Mouse (Mus musculus) MEL (cell line): Measurements from ENCODE around the gene Thsd1.

Experiments
- CTCF ChIP-seq, 3 experiments: IDR thresholded peaks in 2 of 3; conservative IDR thresholded peaks in 1 of 3; 2 replicates each; pipeline ENCODE4 v1.5.1; 2011 to 2012; ENCODE audit warnings: low read length in 3 of 3, low read depth in 2 of 3, mild to moderate bottlenecking in 2 of 3, improper control_type of control experiment in 1 of 3, inconsistent platforms in 1 of 3, mixed read lengths in 1 of 3, moderate library complexity in 1 of 3; ENCODE audit not compliant: control insufficient read depth in 1 of 3, insufficient read depth in 1 of 3, poor library complexity in 1 of 3, severe bottlenecking in 1 of 3
- E2F4 ChIP-seq: IDR thresholded peaks from 2 replicates; pipeline ENCODE4 v1.6.1; 2011; ENCODE audit warnings: low read depth, low read length, improper control_type of control experiment, borderline replicate concordance
- EP300 ChIP-seq, 2 experiments: IDR thresholded peaks; 2 replicates each; pipeline ENCODE4 v1.6.1; 2011; ENCODE audit warnings: improper control_type of control experiment in 2 of 2, low read length in 2 of 2, low read depth in 1 of 2, mild to moderate bottlenecking in 1 of 2
- GATA1 ChIP-seq: IDR thresholded peaks from 2 replicates; pipeline ENCODE4 v1.6.1; 2011; ENCODE audit warnings: low read depth, low read length, improper control_type of control experiment
- HCFC1 ChIP-seq: IDR thresholded peaks from 2 replicates; pipeline ENCODE4 v1.6.1; 2012; ENCODE audit warnings: low read depth, mild to moderate bottlenecking, inconsistent platforms, low read length, improper control_type of control experiment, moderate library complexity
- MAFK ChIP-seq: IDR thresholded peaks from 2 replicates; pipeline ENCODE4 v1.6.1; 2011; ENCODE audit warnings: low read depth, mild to moderate bottlenecking, low read length, improper control_type of control experiment, borderline replicate concordance
- NELFE ChIP-seq: IDR thresholded peaks from 2 replicates; pipeline ENCODE4 v1.6.1; 2011; ENCODE audit warnings: low read depth, low read length, improper control_type of control experiment
- POLR2A ChIP-seq, 2 experiments: IDR thresholded peaks; 2 replicates each; pipeline ENCODE4 v1.6.1; 2011 to 2012; ENCODE audit warnings: low read length in 2 of 2, mild to moderate bottlenecking in 2 of 2, control low read depth in 1 of 2, improper control_type of control experiment in 1 of 2, low read depth in 1 of 2, moderate library complexity in 1 of 2; ENCODE audit not compliant: control insufficient read depth in 1 of 2, insufficient read depth in 1 of 2, poor library complexity in 1 of 2
- ZC3H11A ChIP-seq: IDR thresholded peaks from 2 replicates; pipeline ENCODE4 v1.6.1; 2012; ENCODE audit warnings: low read depth, mild to moderate bottlenecking, inconsistent platforms, low read length, improper control_type of control experiment
- ZMIZ1 ChIP-seq: IDR thresholded peaks from 2 replicates; pipeline ENCODE4 v1.6.1; 2012; ENCODE audit warnings: low read depth, mild to moderate bottlenecking, inconsistent platforms, low read length, improper control_type of control experiment, moderate library complexity
- ZNF384 ChIP-seq: IDR thresholded peaks from 2 replicates; pipeline ENCODE4 v1.6.1; 2012; ENCODE audit warnings: low read depth, mild to moderate bottlenecking, inconsistent platforms, low read length, improper control_type of control experiment

- TF ChIP-seq EP300 (IDR thresholded peaks at IDR 0.05; ENCODE audit: low read depth in 1 of 2, low read length in 2 of 2) (no peak), NELFE (no peak), ZMIZ1 (no peak), GATA1 (no peak), HCFC1 (no peak), POLR2A (IDR thresholded peaks at IDR 0.05; ENCODE audit: control insufficient read depth in 1 of 2, insufficient read depth in 1 of 2, low read depth in 1 of 2, low read length in 2 of 2, poor library complexity in 1 of 2) (no peak), CTCF (IDR thresholded peaks at IDR 0.05 in 2 of 3, conservative IDR thresholded peaks at IDR 0.05 in 1 of 3; ENCODE audit: control insufficient read depth in 1 of 3, insufficient read depth in 1 of 3, low read depth in 2 of 3, low read length in 3 of 3, poor library complexity in 1 of 3, severe bottlenecking in 1 of 3) (no peak), ZC3H11A (no peak), E2F4 (no peak), MAFK (no peak), ZNF384 (no peak)
Measured at GRCm38 (mm10) chr8:22264787-22265186, 37.7 kb downstream of the Thsd1 start.
